Mouse (Mus musculus) brain, embryonic 14.5 days (tissue): ENCODE results near the gene Entpd3.

ENCODE experiments used
- CTCF ChIP-seq: fragments of 200-500 bp; IDR thresholded peaks from 2 replicates; pipeline ENCODE4 v1.5.1; 2012; ENCODE audit warnings: inconsistent platforms, mild to moderate bottlenecking, moderate library complexity, borderline replicate concordance; ENCODE audit not compliant: insufficient read depth, insufficient read length; ENCODE audit errors: extremely low read depth
- POLR2A ChIP-seq: fragments of 200-500 bp; IDR thresholded peaks from 2 replicates; pipeline ENCODE4 v1.6.1; 2012; ENCODE audit warnings: mild to moderate bottlenecking, inconsistent platforms, borderline replicate concordance; ENCODE audit not compliant: poor library complexity, insufficient read depth, insufficient read length, severe bottlenecking; ENCODE audit errors: extremely low read depth

GRCm38 (mm10) chr9:120564247-120564646 is 24.6 kb downstream of the Entpd3 start:
- TF ChIP-seq POLR2A = no peak
- TF ChIP-seq CTCF = no peak
